Mouse (Mus musculus): ENCODE results near the gene Vcl.

Gene Vcl

DNA sequence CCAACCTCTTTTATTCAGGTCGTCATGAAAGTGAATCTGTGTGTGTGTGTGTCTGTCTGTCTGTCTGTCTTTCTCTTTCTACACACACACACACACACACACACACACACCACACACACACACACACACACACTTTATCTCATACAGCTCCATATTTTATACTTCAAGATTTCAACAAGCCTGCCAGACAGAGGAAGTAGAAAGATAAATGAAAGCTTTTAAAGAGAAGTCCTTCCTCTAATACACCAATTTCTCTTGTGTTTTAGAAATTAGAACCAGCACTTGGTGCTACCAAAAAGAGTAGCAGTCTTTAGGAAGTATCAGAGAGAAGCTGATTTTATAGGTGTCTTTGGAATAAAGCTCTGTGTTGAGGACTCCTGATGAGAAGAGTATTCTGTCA, 9.7 kb downstream of the Vcl start:
- in situ Hi-C loops (cut with MboI, MseI) = no loop called here

DNA sequence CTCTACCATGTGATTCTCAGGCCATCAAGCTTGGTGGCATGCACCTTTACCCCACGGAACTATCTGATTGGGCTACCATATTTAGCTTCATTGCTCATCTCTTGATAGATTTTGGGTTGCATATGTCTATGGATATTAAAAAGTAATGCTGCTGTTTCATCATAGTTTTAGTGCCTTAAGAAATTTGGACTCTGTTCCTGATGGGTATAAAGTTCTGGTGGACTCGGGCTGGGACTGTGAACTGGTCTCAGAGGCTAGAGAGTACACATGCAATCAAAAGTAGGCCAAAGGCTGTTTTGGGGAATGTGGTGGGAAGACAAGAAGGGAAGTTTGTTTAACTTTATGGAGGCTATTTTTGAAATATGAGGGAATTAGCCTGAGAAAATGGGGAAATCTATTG, 16.1 kb downstream of the Vcl start:
- in situ Hi-C loops (cut with MboI, MseI) = no loop called here

DNA sequence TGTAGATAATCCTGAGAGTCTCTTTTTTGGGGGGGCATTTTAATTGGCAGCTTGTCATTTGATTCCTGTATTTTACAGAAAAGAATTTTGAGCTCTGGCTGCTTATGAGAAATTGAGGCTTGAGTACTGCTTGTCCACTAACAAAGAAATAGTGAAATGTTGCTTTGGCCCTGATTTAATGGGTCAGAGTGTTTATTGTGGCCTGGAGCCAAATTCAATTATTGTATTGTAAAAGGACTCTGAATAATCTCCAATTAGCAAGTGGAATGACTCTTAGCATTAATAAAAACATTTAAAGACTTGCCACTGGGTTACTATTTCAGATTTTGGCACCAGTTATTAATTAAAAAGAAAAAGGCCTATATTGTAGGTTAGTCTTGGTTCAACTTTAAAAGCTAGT, 26.8 kb downstream of the Vcl start:
- in situ Hi-C loops (cut with MboI, MseI) = no loop called here

DNA sequence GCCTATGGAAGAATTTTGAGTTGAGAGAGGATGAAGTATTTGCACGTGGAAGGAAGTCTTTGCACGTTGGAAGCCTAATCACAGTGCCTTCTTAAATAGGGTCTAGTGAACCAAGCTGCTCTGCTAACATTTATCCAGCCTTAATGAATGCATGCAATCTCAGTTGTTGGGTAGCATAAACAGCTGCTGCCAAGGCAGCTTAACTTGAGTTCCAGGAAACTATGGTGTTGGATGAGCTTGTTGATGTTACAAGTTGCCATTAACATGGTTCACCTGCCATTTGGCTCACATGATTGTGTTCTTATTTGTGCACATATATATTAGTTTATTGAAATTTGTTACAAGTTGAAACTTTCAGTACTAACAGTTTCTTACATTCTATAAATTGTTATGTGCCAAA, 29.8 kb downstream of the Vcl start:
- in situ Hi-C loops (cut with MboI, MseI) = no loop called here

DNA sequence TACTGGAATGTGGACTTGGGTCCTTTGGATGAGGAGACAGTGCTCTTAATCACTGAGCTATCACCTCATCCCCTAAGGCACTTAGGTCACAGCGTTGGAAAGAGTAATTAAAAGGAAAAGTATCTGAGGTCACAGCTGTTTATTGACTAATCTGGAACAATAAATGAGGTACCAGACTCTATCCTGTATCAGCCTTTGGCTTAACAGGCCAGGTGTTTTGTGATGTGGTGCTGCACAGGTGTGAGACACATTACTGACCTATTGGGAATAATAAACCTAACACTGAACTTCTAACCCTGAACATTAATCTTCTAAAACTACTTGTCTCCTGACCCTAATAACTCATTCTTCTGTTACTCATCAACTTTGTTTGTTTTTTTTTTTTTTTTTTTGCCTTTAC, 33.3 kb downstream of the Vcl start:
- in situ Hi-C loops (cut with MboI, MseI) = no loop called here

DNA sequence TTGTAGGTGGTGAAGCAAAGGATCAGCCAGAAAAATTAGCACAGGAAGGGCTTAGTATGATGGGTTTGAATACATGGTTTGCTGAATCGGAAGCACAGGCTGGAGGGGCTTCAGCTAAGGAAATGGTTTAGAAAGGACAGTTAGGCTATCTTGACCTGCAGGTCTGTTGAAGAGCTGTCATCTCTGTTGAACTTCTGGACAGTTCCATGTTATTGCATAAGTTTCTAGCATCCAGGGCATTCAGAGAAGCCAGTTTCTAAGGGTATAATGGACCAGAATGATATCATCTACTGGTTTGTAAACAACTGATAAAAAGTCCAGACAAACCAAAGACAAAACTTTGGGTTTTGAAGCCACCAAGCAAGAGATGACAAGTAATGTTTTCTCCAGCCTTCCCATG, 33.7 kb downstream of the Vcl start:
- in situ Hi-C loops (cut with MboI, MseI) = no loop called here

DNA sequence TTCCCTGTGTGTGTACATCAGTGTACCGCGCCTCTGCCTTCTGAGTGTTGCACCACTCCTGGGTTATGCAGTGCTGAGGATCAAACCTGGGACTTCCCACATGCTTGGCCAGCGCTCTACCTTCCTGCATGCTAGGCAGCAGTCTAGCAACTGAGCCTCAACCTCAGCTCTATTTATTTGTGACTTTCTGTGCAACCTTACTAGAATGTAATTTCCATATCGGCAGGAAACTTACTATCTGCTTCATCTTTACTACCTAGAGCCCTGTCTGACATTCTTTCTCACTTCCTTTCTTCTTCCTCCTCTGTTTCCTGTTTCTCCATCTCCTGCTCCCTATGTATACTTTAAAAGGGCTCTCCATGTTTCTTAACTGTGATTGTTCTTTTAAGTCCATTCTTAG, 34.7 kb downstream of the Vcl start:
- in situ Hi-C loops (cut with MboI, MseI) = no loop called here

DNA sequence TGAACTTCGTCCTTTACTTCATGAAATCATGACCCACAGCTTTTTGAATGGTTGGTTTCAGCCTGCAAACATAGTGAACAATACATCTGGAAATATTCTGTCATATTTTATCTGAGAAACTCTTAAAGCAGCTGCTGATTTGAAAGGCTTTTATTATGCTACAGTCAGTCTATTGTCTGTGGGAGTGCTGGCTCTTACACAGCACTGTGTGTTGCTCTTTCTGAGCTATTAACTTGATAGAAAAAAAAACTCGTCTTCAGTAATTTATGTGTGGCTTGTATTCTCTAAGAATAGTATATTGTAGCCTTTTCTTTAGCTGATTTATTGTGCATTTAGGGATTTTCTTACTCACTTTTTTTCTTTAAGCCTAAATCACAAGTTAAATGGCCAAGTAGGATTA, 35.1 kb downstream of the Vcl start:
- in situ Hi-C loops (cut with MboI, MseI) = no loop called here

DNA sequence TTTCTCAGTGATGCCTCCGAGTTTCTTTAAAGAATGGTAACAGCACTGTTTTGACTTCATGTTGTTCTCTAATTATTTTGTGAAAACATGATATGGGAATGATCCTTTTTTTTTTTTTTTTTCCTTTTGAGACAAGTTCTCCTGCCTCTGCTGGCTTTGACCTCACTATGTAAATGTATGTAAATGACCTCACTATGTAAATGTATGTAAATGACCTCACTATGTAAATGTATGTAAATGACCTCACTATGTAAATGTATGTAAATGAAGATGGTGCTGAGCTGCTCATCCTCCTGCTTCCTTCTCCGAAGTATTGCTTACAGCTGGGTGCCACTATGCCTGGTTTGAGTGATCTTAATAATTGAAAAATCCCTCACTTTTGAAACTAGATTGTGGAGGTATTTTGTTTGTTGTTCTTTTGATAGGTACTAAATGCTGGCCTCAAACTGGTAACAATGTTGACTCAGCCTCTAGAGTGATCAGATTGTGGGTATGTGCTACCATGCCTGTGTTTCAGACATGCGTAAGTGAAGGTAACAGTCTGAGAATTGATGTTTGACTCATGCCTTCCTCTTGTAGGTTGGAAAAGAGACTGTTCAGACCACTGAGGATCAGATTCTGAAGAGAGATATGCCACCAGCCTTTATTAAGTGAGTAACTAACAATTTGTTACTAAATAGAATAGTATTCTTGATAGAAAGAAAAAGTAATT, 37.9 kb downstream of the Vcl start:
- in situ Hi-C loops (cut with MboI, MseI) = no loop called here

DNA sequence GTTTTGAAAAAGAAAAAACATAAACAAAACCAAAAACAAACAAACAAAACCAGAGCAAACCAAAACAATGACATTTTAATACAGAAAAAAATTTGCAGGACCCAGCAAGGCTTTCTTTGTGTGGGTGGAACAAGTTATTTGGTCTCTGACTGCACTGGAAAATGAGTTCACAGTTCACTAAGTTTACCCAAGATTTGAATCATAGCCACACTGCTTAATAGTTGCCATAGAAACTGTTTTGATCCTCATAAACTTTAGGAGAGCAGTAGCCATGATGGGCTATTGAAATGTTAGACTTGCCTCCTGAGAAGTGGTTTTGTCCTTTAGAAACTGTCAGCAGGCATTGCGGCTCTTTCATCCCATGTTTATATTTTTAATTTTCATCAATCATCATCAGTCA, 39.9 kb downstream of the Vcl start:
- in situ Hi-C loops (cut with MboI, MseI) = no loop called here

DNA sequence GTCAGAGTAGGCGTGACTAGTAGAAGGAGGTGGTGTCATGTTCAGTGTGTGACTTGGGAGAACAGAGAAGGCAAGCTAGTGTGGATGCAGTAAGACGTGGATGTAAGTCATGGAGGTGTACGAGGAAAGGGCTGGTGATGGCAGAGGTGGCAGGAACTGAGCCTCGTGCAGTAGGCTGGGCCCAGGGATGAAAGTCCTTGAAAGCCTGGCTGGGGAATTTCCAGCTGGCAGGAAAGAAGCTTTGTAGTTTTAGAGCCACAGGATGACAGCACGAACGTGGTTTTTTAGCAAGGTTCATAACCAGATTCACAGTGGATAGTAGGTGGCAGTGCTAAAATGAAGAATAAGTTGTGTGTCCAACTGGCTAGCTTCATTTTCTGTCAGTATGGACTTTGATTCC, 41.2 kb downstream of the Vcl start:
- in situ Hi-C loops (cut with MboI, MseI) = no loop called here

DNA sequence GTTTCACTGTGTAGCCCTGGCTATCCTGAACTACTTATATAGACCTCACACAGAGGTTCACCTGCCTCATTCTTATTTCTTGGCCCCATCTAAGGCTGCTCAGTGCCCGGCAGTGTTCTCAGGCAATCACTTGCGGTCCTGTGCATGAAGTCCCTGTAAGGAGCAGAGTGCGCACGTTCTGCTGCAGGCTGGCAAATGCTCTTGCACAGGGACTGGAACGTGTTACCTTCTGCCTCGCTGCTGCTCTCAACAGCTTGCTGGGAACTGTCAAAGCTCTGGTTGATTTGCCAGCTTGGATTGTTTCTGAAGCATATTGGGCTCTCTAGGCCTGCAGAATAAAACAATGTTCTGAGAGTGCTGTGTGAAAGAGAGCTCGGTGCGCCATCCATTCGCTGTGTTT, 41.7 kb downstream of the Vcl start:
- in situ Hi-C loops (cut with MboI, MseI) = no loop called here

DNA sequence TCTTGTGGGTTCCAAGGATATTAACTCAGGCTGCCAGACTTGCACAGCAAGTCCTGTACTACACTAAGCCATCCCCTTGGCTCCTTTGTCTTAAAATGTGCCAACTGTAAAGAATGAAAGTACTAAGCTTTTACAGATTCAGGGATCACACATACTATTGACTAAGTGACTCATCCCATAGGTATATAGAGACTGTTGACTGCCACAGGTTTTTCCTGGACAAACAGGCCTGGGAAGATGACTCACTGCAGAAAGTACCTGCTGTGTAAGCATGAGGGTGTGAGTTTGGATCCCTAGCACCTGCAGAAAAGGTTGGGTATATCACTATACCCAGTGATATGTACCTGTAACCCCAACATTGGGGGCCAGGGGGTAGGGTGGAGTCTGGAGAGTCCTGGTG, 44.6 kb downstream of the Vcl start:
- in situ Hi-C loops (cut with MboI, MseI) = no loop called here

DNA sequence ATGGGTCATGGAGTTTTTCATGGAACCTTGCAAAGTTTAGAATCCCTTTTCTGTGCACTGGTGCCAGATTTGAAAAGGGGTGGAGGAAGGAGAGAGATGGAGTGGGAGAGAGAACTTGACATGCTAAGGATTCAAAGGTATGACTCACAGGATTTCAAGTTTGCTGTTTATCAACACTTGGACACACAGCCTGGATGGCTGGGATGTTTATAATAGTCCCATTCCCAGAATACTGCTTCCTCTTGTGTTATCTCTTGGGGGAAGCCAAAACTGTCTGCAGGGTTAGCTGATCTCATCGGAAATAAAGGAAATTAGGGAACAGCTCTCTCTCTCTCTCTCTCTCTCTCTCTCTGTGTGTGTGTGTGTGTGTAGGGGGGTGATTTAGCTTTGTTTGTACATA, 47.5 kb downstream of the Vcl start:
- in situ Hi-C loops (cut with MboI, MseI) = no loop called here

DNA sequence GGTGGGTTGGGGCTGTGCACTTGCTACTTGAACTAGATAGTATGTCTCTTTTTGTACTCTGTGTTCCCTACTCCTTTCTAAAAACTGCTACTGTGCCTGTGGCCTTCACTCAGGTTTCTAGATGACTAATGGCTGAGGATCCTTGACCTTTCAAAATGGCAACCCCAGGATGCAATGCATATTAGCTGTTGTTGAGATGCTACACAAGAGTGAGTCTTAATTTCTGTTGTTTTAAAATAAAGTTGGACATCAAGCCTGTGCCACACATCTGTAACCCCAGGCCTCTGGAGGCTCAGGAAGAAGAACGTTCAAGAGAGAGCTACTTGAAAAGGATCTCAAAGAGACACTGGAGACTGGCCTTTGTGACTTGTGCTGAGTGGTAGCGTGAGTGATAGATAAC, 48.5 kb downstream of the Vcl start:
- in situ Hi-C loops (cut with MboI, MseI) = no loop called here

DNA sequence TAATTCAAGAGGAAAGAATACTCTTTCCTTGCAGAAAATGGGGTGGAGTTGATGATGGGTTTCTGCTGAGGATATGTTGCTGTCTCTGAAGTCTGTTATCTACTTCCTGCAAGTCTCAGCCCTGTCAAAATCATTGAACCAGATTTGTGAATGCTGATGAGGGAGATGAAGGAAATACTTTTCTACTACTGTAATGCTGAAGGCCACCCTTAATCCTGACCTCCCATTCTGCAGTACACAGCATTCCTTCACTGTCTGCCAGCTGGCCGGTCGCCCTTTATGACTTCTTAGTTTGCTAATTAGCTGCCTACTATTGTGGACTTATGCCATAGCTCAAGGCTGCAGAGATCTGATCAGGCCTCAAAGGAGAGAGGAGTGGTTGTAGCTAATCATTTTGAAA, 54.6 kb downstream of the Vcl start:
- in situ Hi-C loops (cut with MboI, MseI) = no loop called here

DNA sequence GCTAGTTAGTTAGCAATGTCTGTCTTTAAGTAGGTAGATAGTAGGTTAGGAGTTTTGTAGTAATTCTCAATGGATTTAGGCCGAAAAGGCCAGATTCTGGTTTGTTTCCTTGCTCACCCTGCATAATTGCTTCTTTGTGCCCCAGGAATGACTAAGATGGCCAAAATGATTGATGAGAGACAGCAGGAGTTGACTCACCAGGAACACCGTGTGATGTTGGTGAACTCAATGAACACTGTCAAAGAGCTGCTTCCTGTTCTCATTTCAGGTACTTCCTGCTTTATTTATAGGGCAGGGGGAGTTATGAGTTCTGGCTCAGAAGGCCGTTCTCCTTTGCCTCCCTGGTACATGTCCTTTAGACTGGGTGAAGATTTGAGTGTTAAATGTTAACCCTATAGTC, 56.3 kb downstream of the Vcl start:
- in situ Hi-C loops (cut with MboI, MseI) = no loop called here

DNA sequence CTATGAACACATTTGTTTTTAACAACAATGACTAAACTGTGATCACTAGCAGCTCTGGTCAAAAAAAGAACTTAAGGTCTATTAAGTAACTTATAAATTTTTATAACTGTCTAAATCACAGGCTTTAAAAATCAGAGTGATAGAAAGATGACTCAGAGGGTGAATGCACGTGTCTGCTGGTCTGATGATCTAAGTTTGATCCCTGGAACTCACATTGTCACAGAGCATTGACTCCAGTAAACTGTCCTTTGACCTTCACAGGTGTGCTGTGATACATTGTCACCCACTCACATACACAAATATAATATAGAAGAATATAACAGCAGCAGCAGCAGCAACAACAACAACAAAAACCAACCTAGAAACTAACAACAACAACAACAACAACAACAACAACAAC, 62.3 kb downstream of the Vcl start:
- in situ Hi-C loops (cut with MboI, MseI) = no loop called here

DNA sequence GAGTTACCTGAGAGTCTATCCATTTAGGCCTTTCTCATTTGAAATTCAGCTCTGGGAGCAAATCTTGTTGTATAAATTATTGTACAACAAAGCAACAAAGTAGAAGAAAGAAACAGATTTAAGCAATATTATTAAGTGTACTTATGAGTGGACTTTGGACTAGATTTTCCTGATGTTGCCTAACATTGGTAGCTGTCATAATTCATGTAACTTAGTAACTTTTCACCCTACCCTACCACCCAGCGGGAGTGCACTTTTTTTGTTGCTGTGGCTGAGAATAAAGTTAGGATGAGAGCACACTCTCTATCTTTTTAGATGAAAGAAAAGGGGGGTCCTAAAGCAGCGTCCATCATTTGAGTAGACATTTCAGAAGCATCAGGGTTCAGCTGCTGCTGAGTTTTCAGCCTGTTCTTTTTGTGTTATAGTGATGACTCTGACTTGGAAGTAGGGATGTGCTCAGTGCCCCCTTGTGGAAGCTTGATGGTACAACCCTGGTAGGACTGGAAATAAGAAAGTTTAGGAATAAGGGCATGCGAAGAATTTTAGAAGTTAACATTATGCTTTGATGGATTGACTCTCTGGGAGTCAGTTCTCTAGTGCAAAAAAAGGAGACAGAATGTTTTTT, 64.0 kb downstream of the Vcl start:
- in situ Hi-C loops (cut with MboI, MseI) = no loop called here

DNA sequence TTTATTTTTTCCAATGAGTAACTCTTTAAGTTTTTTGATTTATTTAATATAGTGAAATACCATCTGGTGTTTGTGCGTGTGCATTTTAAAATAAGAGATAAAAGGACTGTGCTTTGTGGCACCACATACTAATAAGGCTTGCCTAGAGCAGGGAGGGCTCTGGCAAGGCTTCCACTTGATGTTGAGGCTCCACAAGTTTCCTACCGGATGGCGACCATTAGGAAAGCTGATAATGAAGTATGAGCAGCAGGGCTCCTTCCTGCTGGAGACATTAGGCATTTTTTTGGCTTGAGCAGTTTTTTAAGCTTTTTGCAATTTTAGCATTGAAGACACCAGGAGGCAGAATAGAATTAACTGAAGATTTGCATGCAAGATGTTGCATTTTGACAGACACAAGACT, 65.3 kb downstream of the Vcl start:
- in situ Hi-C loops (cut with MboI, MseI) = no loop called here

DNA sequence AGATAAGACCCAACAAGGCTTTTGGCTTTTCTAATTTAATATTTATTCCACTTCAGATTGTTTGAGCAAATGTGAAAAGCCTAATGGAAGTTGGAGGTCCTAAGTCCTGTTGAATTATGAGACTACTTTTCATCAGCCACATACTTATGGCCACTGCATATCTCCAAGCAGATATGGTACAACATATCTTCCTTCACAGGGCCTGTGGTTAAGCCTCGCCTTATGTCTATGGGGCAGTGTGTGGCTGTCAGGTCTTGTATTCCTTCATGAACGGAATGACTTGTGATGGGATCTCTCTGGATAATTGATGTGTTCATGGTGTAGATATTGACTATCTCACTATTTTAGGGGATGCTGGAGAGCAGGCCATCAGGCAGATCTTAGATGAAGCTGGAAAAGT, 66.3 kb downstream of the Vcl start:
- in situ Hi-C loops (cut with MboI, MseI) = no loop called here

DNA sequence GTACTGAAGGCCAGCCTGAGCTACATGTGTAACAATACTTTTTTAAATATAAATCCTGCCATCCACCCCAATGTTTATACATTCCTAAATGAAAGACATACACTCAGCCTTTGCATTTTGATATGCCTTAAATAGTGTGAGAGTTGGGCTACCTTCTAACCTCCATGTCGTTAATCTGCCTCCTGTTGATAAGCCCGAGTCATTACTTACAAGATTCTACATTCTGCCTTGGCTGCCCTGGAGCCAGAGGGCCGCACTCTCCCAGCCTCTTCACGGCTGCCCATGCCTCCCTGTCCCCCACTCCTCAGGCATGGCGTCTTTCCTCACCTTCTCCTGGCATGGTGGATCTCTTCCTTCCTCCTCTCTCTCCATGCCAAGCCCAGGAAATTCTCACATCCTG, 67.2 kb downstream of the Vcl start:
- in situ Hi-C loops (cut with MboI, MseI) = no loop called here

DNA sequence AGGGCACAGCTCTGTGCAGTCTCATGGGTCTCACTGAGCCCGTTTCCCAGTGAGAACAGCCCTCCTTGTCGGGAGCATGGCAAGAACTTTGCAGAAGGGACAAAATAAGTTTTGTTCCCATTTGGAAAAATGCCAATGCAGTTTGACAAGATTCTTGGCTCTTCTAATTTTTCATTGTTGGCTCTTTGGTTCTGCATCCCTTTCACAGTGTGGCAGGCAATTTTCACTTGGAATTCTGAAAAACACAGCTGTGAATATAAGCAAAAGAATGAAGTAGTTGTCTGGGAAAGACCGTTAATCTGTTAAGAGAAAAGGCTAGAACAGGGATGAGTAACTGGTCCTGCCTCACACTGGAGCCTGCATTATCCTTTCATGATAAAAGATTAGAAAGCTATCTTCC, 68.3 kb downstream of the Vcl start:
- in situ Hi-C loops (cut with MboI, MseI) = no loop called here

DNA sequence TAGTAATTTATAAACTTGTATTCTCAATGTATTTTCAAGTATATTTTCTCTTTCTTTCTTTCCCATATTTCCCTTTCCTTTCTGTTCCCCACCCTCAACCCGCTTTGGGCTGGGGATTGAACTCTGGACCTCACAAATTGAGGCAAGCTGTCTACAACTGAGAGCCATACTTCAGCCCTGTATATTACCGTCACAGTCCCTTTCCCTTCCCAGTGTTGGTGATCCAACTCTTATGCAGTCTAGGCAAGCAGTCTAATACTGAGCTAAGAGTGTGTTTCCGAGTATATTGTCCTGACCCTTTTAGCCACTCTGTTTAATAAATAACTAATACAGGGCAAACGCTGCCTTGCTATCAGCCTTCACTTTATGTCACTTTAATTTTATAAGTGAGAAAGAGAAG, 70.4 kb downstream of the Vcl start:
- in situ Hi-C loops (cut with MboI, MseI) = no loop called here

Measured in T-helper 1 cell (primary cell).